Mouse (Mus musculus): ENCODE results near the gene Anxa11.
"Not testable (repeated sequence)": the region's sequence is repeated elsewhere in the genome, so short reads cannot be mapped to it uniquely, and the experiment has no call there.

DNA sequence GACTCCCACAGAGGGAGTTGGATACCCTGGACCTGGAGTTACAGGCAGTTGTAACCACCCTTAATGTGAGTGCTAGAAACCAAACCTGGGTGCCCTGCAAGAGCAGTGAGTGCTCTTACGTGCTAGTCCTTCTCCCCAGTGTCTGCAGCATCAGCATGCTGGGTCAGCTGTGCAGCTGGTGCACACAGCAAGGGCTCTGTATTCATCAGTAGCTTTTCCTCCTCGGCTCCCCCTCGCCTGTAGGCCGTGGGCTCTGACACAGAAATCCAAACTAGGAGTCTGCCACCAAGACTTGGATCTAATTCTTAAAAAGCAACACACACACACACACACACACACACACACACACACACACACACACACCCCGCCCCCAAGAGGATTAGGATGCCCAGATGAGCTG lies 63.3 kb downstream of the Anxa11 start:
- TF ChIP-seq CTCF, POLR2A (IDR thresholded peaks at IDR 0.05; ENCODE audit: extremely low read depth, insufficient read depth, low read length): not testable (repeated sequence)
